Mouse (Mus musculus): ENCODE measurements around the gene Stard10. TPM values are rescaled to one million over a fixed set of nuclear protein-coding genes. Genes with fewer than 3 reads are reported as not detected.

The Stard10 gene
- polyA plus RNA-seq, 1 experiment = 95.5 TPM

DNA sequence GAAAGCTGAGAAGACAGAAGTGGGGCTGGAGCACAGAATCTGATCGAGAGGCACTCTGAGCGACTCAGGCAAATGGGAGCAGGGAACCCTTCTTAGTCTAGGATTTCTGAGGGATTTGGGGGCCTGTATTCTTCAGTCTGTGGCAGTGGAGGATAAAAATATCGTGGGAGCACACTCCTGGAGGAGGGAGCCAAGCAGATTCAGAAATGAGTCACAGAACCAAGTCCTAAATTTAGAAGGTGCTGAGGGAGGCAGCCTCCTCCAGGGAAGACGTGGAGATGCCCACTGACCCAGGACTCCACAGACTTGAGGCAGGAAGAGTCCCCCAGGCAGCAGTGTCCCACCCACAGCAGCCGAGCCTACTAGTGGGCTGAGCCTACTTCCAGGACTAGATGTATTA lies 2.5 kb upstream of the Stard10 start:
- TF ChIP-seq CTCF (IDR thresholded peaks at IDR 0.05; ENCODE audit: extremely low read depth, insufficient read depth, low read length) (no peak), POLR2A (IDR thresholded peaks at IDR 0.05; ENCODE audit: extremely low read depth, insufficient read depth, low read length) (no peak)
- Histone ChIP-seq H3K4me3 (ENCODE audit: insufficient read depth, low read length) (no peak overlapping the region), H3K4me1 (ENCODE audit: control insufficient read depth, insufficient read depth, low read length) (peaks cover 9% of the 10 kb centered on the region), H3K27ac (ENCODE audit: insufficient read depth, low read length) (peak overlapping the region; percentile 40)

DNA sequence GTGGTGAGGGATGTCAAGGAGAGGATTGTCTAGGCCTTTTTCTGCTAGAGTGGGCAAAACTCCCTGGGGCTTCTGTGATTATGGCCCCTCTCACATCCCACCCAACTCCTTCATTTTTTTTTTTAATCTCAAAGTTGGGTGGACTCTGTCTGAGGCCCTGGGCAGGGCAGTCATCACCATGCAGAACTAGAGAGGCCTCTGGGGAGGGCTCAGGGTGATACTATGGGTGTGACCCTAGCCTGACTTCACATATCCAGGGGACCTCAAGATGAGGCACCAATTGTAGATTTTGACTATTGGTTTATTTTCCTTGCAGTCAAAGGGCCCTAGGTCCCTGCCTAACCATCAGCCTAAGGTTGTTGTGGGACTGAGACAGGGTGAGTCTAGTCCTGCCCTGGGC lies 1.2 kb upstream of the Stard10 start:
- TF ChIP-seq POLR2A (IDR thresholded peaks at IDR 0.05; ENCODE audit: extremely low read depth, insufficient read depth, low read length) (no peak), CTCF (IDR thresholded peaks at IDR 0.05; ENCODE audit: extremely low read depth, insufficient read depth, low read length) (no peak)
- Histone ChIP-seq H3K4me3 (ENCODE audit: insufficient read depth, low read length) (no peak overlapping the region), H3K4me1 (ENCODE audit: control insufficient read depth, insufficient read depth, low read length) (peaks cover 9% of the 10 kb centered on the region), H3K27ac (ENCODE audit: insufficient read depth, low read length) (no peak overlapping the region)

DNA sequence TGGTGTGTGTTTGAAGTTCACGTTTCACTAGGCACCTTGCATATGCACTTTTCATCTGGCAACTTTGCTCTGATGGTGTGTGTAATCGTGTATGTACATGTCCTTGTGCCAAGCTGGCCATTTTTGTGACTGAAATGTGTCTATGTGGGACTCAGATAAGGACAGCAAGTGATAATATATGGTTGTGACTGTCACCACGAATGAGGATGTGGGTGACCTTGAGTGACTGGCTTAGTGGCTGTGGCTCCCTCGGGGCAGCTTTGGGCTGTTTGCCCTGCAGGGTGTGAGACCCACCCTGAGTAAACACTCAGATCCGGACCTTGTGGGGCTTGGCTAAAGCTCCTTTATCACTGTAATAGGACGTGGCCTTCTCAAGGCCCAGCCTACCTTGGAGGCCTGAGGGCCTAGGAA lies 290 bp upstream of the Stard10 start:
- H3K4me3 ChIP-seq (ENCODE audit: insufficient read depth, low read length) = no peak overlapping the region
- no peak for TF ChIP-seq CTCF (IDR thresholded peaks at IDR 0.05; ENCODE audit: extremely low read depth, insufficient read depth, low read length)
- TF ChIP-seq POLR2A (IDR thresholded peaks at IDR 0.05; ENCODE audit: extremely low read depth, insufficient read depth, low read length) = no peak
- peaks cover 9% of the 10 kb centered on the region for H3K4me1 ChIP-seq (ENCODE audit: control insufficient read depth, insufficient read depth, low read length)
- H3K27ac ChIP-seq (ENCODE audit: insufficient read depth, low read length) = no peak overlapping the region

DNA sequence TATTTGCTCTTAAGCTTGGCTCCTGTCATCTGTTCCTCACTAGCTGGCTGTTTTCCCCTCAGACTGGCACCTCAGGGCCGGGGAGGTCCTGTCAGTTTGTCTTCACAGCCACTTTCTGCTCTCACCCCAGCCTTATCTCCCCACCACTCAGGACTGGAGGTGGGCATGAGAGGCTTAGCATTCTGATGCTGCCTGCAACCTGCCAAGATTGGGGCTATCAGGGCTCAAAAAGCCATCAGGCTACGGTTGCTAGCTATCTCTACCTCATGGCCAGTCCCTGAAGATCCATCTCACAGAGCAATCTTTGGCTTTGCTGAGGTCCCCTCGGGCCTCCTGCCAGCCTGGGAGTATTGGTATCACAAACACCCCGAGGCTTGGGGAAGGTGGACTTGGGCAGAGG lies 2.0 kb downstream of the Stard10 start:
- Histone ChIP-seq H3K27ac (ENCODE audit: insufficient read depth, low read length) (no peak overlapping the region), H3K4me1 (ENCODE audit: control insufficient read depth, insufficient read depth, low read length) (peaks cover 18% of the 10 kb centered on the region), H3K4me3 (ENCODE audit: insufficient read depth, low read length) (no peak overlapping the region)
- TF ChIP-seq POLR2A (IDR thresholded peaks at IDR 0.05; ENCODE audit: extremely low read depth, insufficient read depth, low read length) = no peak
- no peak for TF ChIP-seq CTCF (IDR thresholded peaks at IDR 0.05; ENCODE audit: extremely low read depth, insufficient read depth, low read length)

DNA sequence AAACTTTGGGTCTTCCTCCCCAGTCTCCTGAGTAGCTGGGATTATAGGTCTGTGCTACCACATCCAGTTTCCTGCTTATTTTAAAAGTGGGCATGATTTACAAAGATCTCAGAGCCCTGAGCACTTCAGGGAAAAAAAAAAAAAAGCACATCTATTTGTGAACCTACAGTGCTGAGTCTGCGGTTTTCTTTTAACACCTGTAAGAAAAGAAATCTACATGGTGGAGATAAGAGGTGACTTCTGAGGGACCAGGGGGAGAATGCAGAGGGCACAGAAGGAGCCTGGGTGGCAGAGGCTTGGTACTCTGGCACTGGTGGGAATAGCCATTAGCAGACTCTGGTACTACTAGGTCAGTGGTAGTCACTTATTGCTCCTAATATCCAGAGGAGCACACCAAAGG lies 2.9 kb downstream of the Stard10 start:
- Histone ChIP-seq H3K4me1 (ENCODE audit: control insufficient read depth, insufficient read depth, low read length) (peaks cover 14% of the 10 kb centered on the region), H3K27ac (ENCODE audit: insufficient read depth, low read length) (no peak overlapping the region), H3K4me3 (ENCODE audit: insufficient read depth, low read length) (no peak overlapping the region)
- TF ChIP-seq POLR2A (IDR thresholded peaks at IDR 0.05; ENCODE audit: extremely low read depth, insufficient read depth, low read length) = no peak
- TF ChIP-seq CTCF (IDR thresholded peaks at IDR 0.05; ENCODE audit: extremely low read depth, insufficient read depth, low read length) = no peak

DNA sequence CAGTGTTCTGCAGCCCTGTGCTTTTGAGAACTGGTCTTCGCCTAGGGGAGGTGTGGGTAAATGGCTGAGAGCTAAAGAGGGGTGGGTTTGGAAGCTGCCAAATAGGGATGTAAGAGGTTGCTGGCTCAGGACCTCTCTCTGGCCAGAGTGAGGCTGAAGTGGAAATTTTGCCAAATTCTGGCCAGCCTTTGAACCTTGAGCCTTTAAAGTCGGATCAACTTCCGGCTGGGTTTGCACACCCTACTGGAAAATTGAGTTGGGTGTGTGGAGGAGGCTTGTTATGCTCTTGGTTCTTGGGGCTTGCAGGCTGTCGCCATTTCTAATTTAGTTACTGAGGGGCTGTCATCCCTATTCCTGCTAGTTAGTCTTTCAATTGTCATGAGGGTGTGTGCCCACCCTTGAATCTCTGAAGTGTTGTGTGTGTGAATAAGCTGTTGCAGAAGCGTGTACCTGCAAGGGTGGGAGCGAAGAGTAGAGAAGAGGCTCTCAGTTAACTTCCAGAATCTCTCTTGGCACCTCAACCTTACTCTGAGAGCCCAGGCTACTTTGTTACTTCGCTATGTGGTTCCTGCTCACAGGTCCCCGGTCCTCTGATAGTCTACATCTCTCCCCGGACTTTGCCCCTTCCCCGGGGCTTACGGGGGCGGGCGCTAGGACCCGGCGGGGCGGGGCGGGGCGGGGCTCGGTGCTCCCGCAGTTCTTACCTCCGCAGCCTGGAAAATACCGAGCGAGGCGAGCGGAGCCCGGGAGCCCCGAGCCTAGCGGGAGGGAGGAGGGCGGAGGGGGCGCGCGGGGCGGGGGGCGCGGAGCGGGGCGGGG lies 3.7 kb downstream of the Stard10 start:
- peak overlapping the region; percentile 77 for H3K4me3 ChIP-seq (ENCODE audit: insufficient read depth, low read length)
- H3K4me1 ChIP-seq (ENCODE audit: control insufficient read depth, insufficient read depth, low read length) = peaks cover 9% of the 10 kb centered on the region
- TF ChIP-seq POLR2A (IDR thresholded peaks at IDR 0.05; ENCODE audit: extremely low read depth, insufficient read depth, low read length) (no peak), CTCF (IDR thresholded peaks at IDR 0.05; ENCODE audit: extremely low read depth, insufficient read depth, low read length) (no peak)
- no peak overlapping the region for H3K27ac ChIP-seq (ENCODE audit: insufficient read depth, low read length)

DNA sequence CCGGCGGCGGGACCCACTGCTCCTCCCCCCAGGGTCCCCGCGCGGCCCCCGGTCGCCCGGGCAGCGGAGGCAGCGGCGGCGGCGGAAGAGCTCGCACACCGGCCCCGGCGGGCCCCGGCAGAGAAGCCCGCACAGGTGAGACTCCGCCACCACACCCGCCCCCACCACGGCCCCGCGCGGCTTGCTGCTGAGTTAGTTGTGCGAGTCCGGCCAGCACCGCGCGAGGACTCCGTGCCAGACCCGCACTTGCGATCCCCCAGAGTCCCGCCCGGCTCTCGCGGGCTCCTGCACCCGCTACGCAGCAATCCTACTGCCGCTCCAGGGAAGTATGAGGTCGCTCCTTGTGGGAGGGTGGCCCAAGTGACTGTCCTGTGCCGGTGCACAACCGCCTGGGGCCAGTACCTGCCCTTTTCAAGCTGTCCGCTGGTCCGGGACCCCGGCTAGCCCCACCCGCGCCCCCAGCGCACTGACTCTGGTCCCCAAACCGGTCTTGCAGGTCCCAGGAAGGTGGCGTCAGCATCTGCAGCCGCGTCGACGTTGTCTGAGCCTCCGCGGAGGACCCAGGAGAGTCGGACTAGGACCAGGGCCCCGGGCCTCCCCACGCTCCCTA lies 4.4 kb downstream of the Stard10 start:
- H3K4me1 ChIP-seq (ENCODE audit: control insufficient read depth, insufficient read depth, low read length) = peaks cover 9% of the 10 kb centered on the region
- TF ChIP-seq POLR2A (IDR thresholded peaks at IDR 0.05; ENCODE audit: extremely low read depth, insufficient read depth, low read length) (no peak), CTCF (IDR thresholded peaks at IDR 0.05; ENCODE audit: extremely low read depth, insufficient read depth, low read length) (no peak)
- no peak overlapping the region for H3K27ac ChIP-seq (ENCODE audit: insufficient read depth, low read length)

DNA sequence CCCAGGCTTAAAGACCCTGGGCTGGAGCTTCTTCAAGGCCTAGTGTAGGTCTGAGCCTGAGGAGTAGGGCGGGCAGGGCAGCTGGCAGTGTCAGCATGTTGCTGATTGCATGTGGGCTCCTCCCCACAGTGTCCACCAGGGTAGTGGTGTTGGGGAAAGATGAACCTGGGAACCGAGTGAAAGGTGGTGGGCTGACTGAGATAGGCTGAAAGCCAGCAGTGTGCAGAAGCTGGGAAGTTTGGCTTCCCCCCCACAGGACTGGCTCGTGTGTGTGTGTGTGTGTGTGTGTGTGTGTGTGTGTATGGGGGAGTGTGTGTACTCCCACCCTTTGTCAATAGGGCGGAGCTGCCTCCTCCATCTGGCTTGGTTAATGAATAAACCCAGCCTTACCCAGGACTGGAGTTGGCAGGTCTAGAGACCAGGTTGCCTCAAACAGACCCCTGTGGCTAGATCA lies 6.3 kb downstream of the Stard10 start:
- H3K4me3 ChIP-seq (ENCODE audit: insufficient read depth, low read length) = peak overlapping the region; percentile 77
- TF ChIP-seq CTCF (IDR thresholded peaks at IDR 0.05; ENCODE audit: extremely low read depth, insufficient read depth, low read length) (no peak), POLR2A (IDR thresholded peaks at IDR 0.05; ENCODE audit: extremely low read depth, insufficient read depth, low read length) (no peak)
- no peak overlapping the region for H3K27ac ChIP-seq (ENCODE audit: insufficient read depth, low read length)
- peaks cover 9% of the 10 kb centered on the region for H3K4me1 ChIP-seq (ENCODE audit: control insufficient read depth, insufficient read depth, low read length)

More for the DNA sequence above, 4.4 kb downstream of the Stard10 start:
- peak overlapping the region; percentile 77 for H3K4me3 ChIP-seq (ENCODE audit: insufficient read depth, low read length)

DNA sequence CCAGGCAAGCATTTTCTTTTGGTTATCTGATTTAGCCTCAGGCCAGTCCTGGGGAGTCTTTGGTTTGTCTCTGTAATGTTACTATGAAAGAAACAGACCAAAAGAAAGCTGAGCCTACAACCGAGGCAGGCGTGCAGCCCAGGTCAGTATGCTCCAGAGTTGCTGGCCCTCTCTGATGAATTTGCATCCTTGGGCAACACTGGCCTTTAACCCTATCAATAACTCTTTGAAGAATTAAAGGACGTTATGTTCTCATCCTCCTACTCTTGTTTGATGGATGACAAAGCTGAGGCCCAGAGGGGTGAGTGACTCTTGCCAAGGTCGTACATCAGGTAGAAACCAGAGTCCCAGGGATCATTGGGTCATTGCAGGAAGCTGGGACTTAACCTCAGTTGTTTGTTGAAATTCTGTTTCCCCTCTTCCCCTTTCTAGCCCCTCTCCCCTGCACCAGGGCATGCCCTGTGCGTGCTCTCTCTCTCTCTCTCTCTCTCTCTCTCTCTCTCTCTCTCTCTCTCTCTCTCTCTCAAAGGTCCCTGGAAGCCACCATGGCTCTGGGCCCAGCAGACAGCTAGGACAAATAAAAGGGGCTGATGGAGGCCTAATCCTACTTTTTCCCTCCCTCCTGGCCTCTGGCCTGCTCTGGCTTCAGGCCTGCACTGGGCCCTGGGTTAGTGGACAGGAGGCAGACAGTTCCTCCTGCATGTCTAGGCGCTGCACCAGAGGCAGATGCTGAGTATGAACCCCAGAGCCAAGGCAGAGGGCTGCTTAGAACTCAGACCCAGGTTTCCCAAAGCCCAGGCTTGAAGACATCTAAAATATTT lies 7.5 kb downstream of the Stard10 start:
- TF ChIP-seq POLR2A (IDR thresholded peaks at IDR 0.05; ENCODE audit: extremely low read depth, insufficient read depth, low read length) (no peak), CTCF (IDR thresholded peaks at IDR 0.05; ENCODE audit: extremely low read depth, insufficient read depth, low read length) (no peak)
- H3K4me1 ChIP-seq (ENCODE audit: control insufficient read depth, insufficient read depth, low read length) = peaks cover 9% of the 10 kb centered on the region
- no peak overlapping the region for H3K27ac ChIP-seq (ENCODE audit: insufficient read depth, low read length)
- no peak overlapping the region for H3K4me3 ChIP-seq (ENCODE audit: insufficient read depth, low read length)

All from cortical plate, adult 2 months (tissue).